Mouse (Mus musculus) MN1 (cell line): ENCODE data around the gene Ano10.
"Not testable (repeated sequence)": the region's sequence is repeated elsewhere in the genome, so short reads cannot be mapped to it uniquely, and the experiment has no call there.

ENCODE experiments used
- DNase-seq: peaks from one replicate; pipeline ENCODE4 v3.0.0-alpha.2; 2016; ENCODE audit warnings: low spot score

The Ano10 gene

DNA sequence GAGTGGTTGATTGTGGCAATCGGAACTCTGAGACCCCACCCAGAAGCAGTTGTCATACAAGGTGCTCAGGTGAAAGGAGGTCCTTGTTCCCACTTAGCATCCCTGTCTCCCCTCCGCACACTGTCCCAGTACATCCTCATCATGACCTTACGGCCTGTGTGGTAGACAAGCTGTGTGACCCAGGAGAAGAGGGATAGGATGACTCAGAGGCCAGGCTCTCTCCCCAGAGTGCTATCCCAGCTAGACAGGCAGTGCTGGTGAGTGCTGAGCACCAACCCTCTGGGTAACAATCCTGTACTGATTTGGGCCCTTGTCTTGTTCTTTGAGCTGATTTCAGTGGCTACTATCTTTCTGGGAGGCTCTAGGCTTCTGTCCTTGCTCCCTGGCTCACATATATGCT lies 95.6 kb downstream of the Ano10 start:
- no peak for DNase-seq

DNA sequence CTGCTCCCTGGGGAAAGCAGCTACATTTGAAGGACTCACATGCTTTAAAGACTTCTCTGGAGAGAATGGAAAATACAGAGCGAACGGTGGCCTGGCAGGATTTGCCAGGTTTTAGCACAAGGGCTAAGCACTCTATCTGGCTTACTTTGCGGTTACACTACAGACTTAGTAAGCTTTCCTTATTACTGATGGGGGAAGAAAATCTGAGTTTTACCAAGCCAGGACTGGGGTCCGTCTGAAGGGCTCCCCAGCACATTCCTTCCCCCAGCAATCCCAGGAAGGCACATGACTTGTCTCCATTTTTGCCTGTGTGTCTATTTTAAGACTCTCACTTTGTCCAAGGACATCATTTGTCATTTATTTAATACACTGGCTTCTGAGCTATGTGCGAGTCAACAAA lies 97.2 kb downstream of the Ano10 start:
- no peak for DNase-seq

DNA sequence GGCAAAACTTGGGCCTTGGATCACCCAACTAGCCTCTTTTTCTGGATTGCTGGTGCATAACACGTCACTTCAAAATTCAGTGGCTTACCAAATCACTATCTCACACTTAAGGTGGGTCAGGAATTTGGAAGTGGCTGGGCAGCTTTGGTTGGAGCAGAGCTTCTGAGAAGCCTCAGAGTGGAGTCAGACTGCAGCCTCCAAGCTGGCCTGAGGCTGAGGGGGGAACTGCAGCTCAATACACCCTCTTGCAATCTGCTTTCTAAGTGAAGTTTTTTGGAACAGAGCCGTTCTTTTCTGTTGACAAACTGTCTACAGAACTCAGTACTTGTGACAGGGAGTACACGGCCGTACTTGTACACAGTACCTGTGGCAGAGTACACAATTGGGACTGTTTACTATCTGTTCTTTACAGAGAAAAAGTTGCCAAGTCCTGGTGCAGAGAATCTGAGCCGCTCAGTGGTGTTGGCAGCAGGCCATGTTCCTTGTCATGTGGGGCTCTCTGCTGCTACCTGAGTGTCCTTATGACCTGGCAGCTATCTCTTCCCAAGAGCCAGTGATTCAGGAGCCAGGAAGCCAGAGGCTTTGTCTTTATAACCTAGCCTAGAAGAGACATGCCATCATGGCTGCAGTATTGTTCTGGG lies 99.1 kb downstream of the Ano10 start:
- DNase-seq: no peak

DNA sequence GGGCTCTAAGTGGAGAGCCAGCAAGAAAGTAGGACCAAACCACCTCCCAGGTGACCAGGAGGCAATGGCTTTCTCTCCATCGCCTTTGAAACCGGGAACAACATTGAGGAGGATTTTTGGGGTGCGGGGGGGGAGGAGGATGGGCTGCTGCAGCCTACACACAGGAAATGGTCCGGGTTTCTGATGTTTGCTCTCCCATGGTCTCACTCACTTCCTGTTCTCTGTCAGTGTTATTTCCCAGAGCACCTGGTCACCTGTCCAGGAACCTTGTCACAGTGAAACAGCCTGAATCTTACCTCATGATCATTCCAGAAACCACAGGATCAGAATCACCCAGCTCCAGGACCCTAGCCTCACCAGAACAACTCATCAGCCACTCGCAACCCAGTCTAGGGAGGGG lies 100.4 kb downstream of the Ano10 start:
- no peak for DNase-seq

DNA sequence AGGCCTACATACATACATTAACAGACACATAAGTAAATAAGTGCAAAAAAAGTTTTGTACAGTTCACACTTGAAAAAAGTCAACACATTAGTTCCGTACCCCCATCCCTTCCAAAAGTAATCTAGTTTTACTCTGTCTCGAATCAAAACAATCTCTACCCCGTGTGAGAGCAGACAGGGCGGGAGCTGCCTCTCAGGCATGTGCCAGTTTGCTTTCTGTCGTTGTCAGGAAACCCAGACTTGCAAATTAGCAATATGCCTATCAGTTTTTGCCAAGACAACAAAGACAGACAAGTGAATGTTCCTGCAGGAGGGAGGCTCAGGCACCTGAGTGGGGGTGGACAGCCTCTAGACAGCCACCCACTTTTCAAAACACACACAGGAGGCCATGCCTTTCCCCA lies 100.9 kb downstream of the Ano10 start:
- no peak for DNase-seq

DNA sequence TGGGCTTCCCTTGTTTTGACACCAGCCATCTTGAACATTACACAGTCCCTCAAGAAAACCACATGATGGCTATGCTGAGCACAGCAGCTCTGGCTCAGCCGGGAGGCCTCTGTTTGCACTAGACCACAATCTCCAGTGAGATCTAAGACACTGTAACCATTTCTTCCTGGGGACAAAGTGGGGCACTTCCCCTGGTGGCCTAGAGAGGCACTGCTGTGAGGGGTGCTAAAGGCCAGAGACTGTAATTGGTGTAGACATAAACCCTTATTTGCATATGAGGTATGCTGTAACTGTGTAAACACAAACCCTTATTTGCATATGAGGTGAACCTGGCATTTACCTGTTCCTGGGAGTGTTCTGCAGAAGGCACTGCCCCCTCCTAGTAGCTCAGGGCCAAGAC lies 105.5 kb downstream of the Ano10 start:
- DNase-seq: peak; percentile 35

DNA sequence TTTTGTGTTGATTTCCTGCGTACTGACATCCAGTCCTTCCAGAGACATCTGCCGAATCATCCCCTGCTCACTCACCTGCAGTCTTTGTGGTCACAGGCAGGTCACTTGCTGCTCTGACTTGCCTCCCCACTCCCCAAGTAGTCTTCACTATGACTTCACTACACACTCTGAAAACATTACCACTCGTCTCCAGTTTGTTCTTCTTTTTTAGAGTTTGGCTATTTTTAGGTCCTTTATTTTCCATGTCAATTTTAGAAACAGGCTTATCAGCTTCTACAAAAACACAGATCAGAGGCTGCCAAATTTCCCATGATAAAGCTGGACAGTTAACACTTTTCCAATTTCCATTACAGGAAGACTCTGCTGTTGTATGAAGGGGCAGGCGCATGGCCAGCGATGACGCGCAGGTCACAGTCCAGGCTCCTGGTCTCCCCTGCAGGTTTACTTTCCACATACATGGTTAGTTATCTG lies 106.7 kb downstream of the Ano10 start:
- no peak for DNase-seq

DNA sequence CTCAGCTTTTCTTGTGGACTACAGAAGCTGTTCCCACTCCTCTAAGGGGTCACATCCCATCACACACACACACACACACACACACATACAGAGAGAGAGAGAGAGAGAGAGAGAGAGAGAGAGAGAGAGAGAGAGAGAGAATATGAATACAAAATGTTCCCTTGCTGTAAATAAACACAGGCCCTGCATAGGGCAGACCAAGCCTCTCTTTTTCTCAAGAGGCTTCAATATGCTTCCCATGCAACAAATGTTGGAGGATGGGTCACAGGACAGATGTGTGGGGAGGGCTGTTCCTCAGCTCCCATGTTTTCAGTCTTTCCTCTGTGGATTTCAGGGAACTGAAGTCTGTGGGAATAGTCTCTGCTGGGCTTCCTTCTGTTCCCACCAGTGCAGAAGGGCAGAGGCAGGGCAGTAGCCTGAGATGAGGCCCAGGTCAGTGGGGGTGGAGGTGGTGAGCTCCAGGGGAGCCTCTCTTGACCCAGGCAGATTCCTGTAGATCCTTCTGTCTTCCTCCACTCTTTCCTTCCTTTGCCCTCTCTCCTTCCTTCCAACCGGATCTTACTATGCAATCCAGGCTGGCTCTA lies 107.5 kb downstream of the Ano10 start:
- DNase-seq: no peak

DNA sequence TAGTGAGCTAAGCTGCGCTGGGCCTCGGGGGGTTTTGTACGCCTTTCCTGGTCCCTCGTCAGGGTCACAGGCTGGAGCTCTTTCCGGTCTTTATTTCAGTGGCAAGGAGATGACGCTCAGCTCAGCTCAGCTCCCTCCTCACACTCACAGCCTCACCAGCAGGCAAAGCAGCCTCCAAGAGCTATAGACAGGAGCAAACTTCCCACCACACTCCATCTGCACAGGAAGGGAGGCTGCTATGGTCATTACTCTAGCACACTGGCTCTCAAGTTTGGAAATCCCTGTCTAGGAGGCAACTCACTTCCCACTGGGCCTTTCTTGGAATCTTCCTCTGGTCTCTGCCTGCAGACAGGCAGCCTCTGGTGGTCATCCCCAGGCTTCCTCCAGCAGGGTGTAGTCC lies 108.3 kb downstream of the Ano10 start:
- no peak for DNase-seq

DNA sequence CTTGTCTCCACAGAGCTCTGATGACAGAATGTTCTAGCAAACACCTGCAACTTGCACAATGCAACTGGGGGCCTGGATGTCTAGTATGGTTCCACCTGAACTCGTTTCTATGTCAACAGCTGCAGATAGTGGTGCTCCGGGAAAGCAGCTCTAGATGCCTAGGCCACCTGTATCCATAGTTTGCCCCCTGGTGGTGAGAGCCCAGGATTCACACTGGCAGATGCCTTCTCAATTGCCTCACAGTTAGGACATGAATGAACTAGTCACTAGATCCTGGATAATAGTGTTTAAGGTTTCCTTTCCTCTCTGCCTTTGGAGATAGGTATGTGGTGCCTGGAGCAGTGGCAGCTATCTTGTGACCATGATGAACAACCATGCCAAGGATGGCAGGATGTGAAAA lies 109.2 kb downstream of the Ano10 start:
- DNase-seq: peak; percentile 74

DNA sequence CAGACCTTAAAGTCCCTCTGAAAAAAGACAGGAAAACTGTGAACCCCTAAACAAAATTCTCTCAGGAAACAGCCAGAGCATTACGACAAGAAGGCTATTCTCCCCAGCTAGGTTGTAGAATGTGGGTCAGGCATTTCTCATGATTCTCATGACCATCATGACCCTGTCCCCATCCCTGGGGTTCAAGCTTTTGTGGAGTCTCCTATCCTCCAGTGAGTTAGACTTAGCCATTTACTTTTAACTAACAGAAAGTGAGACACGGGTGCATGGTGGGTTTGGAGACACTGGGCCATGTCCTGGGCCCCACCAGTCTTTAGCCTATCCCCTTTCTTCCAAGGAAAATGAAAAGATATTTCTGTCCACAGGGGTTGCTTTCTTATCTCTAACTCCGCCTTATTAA lies 109.9 kb downstream of the Ano10 start:
- no peak for DNase-seq

DNA sequence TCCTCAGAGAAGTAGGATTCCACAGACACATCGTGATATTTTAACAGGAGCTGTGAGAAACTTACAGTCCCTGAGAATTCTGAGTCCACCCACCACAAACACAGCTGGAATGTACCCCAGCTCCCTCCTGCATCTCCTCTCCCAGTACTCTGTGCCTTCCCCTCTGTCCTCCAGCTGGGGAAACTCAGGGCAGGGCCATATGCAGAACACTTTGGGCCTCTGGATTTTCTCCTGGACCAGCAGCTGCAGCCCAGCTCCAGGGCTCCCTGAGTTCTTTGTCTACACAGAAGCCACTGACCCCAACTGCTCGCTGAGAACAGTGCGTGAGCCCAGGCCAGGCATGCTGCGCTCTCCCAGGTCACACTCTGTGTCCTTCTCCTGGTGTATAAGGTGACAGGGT lies 111.1 kb downstream of the Ano10 start:
- no peak for DNase-seq

DNA sequence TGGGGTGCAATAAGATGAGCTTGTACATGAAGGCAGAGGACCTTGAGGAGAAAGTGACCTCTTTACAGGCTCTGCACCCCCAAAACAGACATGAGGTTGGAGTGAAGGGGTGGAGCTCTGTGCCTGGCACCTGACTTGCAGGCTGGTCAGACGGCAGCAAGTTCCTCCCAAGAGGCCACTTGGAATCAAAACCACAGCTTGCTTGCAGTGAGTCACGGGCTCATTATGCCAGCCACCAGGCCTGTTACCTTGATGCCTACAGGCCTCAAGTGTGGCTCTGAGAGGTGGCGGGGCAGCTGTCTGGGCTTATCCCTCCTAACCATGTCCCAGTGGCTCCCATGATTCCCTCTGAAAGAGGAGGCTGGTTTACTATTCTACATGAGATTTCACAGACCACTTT lies 114.1 kb downstream of the Ano10 start:
- peak; percentile 77 for DNase-seq

DNA sequence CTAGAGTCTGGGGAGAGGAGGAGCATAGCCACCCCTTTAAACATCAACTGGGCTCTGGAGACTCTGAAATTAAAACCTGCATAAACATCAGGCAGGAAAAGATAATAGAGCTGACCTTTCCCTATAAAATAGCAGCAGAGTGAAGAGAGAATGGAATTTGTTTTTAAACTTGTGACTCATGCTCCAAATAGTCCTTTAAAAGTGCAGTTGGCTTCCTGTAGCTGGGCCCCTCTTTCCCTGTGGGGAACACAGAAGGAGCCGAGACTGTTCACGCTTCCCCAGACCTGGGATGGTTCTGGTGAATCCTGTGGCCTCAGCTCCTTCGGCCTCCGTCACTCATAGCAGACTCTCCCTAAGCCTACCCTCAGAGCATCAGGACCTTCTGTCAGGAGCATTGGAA lies 115.8 kb downstream of the Ano10 start:
- no peak for DNase-seq

DNA sequence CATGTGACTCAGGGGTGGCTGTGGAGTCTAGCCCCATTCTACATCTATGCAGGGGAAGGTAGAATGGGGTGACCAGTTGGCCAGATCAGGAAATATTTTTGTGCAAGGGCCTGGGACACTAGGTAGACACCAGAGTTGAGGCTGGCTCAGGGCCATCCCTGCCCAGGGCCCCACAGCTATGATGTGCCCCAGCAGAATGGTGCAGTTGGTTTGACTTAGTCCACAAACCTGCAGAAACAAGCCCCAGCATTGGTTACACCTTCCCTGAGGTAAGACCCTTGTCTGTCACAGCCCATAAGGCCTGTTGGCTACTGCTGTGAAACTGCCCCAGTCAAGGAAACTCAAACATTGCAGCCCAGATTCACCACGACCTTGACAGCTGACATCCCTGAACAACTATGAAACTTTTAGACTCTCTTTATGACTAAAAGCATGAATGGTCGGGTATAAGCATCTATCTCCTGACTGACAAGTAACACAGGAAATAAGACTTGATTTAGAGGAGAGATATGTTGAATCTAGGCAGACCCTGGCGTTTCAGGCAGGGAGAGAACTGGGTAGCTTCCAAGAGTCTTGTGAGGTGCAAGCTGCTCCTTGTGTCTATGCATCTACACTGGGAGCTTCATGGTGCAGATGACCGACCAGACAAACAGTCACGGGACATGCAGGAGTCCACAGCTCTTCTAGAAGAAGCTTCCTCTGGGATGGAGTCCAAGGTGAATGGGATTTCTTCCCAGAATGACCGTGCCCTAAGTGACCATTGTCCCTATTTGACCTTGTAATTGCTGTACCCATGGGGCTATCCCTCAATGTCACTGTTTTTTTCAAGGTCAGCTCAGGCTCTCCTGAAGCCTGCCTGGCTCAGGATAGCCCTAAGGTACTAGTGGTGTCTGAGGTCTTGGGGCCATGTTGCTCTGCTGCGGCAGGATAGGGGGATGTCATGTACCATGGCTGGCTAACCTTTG lies 116.7 kb downstream of the Ano10 start:
- no peak for DNase-seq

DNA sequence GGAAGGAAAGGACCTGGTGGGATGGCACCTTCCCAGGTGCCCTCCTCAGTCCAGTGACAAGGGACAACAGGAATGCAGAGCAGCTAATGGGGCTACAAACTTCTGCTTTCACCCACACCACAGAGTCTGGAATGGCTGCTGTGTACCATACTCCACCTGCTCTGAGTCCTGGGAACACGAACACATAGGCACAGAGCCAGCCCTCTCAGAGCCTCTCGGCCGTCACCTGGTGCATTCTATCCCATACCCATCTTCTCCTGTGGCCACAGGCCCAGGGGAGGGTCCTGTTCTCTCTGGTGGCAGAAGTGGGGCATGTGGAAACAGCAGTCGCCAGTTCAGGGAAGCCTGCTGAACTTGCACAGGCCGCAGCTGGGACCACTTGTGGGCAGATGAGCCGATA lies 119.5 kb downstream of the Ano10 start:
- DNase-seq: no peak

DNA sequence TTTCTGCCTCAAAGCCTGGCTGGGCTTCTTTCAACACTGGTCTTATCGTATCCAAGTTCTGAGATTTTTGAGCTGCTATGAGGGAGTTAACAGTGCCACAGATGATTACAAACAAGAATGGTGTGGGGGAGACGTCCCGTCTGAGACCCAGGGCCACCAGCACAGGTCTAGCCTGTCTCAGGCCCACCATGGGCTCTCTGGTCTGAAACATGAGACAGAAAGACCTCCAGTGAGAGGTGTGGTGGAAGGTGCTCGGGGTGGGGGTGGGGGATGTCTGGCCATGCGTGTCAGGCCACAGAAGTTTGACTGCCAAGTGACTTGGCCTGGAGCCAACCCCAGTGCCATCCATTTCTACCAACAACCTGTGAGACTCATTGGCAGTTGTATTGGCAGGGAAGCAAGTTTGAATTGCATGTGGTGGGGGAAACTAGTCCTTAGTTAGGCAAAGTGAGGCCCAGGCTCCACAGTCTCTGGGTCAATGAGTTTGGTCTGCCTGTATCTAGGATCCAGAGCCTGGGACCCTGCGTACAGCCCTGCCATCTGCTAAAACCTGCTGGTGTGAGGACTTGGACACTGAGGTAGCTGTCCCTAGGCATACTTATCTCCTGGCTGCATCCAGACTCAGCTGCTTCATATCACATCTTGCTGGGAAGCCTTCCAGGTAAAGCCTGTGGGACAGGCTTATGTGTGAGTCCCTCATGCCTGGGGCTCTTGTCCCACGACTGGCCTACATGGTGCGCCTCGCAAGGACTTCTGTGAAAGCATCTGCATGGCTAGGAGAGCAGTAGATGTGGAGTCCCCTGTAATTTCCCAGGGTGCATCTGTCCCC lies 120.6 kb downstream of the Ano10 start:
- DNase-seq: peak; percentile 39

DNA sequence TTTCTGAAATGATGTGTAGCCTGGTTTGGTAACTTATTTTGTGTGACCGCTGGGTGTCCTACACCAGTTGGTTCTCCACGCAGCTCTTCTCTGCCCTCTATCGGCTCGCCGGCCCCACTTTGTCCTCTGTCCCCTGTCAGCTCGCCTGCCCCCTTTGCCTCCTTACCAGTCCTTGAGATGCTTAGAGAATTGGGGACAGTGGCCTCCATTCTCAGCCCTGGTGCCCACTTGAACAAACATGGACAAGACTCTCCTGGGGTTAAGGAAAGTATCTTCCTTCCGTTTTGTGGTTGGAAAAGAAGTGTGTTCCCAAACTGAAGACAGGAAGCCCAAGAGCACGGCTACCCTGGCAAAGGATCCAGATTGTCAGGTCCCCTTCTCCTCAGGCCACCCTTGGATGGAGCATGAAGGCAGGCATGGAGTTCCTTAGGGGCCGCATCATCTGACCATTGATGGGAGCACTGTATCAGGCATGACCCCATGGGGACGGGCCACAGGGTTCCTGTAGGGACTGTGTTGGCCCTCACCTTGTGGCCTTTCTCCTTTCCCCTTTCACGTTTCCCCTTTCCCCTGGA lies 121.5 kb downstream of the Ano10 start:
- DNase-seq: no peak

DNA sequence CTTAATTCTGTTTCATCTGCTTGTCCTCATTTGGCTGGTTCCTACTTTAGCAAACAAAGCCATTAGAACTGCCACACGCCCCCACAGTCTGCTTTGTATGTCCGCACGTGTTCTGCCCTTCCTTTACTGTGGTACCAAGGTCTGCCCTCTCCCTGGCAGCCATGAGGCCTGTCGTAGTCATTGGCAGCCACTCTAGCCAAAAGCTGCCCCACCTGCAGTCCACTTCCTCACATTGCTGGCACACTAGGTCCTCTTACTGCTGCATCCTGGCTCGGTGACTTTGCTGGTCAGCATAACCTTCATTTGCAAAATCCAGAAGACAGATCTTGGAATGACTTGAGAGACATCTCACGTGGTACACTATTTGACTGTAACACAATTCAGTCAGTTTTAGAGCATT lies 124.3 kb downstream of the Ano10 start:
- no peak for DNase-seq

DNA sequence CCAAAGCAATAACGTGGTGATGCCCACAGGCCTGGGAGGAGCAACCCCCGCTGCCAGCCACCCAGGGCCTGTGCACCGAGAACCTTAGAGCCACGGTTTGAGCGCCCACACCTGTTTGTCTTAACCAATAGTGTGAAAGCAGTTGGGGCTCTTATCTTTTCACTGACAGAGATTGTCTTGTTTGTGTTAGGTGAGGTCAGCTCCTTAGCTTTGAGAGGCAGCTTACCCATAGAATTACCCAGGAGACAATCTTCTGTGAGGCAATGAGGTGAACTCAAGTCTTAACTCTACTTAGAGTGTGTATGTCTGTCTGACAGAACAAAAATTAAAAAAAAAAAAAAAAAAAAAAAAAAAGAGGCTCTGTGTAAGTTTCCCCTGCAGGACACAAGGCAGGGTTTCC lies 126.5 kb downstream of the Ano10 start:
- DNase-seq: not testable (repeated sequence)

DNA sequence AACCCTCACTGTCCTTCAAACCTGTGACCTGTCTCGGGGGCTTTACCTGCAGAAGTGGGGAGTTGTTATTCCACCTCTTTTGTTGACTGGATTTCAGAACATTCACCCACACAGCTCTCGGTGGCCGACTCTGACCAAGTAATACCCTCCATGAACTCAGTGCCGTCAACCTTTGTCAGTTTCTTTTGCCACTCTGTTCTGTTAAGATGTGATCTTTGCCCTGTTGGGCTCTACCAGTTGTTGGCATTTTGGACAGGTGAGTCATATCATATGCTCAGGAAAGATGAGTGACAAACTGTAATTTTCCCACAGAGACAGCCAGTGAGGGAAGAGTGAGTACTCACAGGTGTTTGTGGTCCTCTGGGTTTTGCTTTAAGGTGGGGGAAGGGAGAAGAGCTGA lies 129.7 kb downstream of the Ano10 start:
- DNase-seq: no peak

DNA sequence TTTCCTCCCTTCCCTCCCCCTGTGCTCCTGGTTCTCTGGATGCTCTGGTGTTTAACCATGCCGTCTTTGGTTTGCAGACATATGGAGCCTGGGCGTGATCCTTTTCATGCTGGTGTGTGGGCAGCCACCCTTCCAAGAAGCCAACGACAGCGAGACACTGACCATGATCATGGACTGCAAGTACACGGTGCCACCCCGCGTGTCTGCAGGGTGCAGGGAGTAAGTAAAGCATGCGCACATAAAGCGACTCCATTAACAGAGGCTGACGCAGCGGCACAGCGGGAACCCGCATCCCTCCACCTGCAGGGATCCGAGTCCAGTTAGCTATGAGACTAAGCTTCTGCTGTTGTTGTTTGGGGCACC lies 137.2 kb downstream of the Ano10 start:
- DNase-seq: no peak
